Mouse (Mus musculus) midbrain, embryonic 16.5 days (tissue): Measurements from ENCODE around the gene Slc26a10. TPM values are rescaled to one million over a fixed set of nuclear protein-coding genes. Genes with fewer than 3 reads are reported as not detected.

Experiments
- ATAC-seq: fragments of 200-750 bp; cut with Nextera tagmentation; 2 replicates; pipeline ENCODE4 v1.8.0; 2017; ENCODE audit warnings: moderate TSS enrichment
- H3K27ac ChIP-seq: fragments of 300-500 bp; sonication (generic); 2 replicates; pipeline ENCODE4 v1.5.1; 2014; ENCODE audit warnings: mild to moderate bottlenecking, low read length, mixed read lengths
- H3K27me3 ChIP-seq: fragments of 300-500 bp; sonication (generic); 2 replicates; pipeline ENCODE4 v1.6.1; 2014; ENCODE audit warnings: low read depth, low read length, mixed read lengths; ENCODE audit not compliant: control insufficient read depth, insufficient read depth
- H3K36me3 ChIP-seq: fragments of 300-500 bp; sonication (generic); 2 replicates; pipeline ENCODE4 v1.6.1; 2014; ENCODE audit warnings: mild to moderate bottlenecking, low read length, moderate library complexity, mixed read lengths; ENCODE audit not compliant: control insufficient read depth, insufficient read depth
- H3K4me1 ChIP-seq: fragments of 300-500 bp; sonication (generic); 2 replicates; pipeline ENCODE4 v1.6.1; 2014; ENCODE audit warnings: mild to moderate bottlenecking, low read length, mixed read lengths; ENCODE audit not compliant: control insufficient read depth, insufficient read depth
- H3K4me2 ChIP-seq: fragments of 300-500 bp; sonication (generic); 2 replicates; pipeline ENCODE4 v1.6.1; 2014; ENCODE audit warnings: mild to moderate bottlenecking, low read length, mixed read lengths
- H3K4me3 ChIP-seq: fragments of 300-500 bp; sonication (generic); 2 replicates; pipeline ENCODE4 v1.5.1; 2014; ENCODE audit warnings: low read depth, mild to moderate bottlenecking, low read length, moderate library complexity, mixed read lengths
- H3K9ac ChIP-seq: fragments of 300-500 bp; sonication (generic); 2 replicates; pipeline ENCODE4 v1.6.1; 2014; ENCODE audit warnings: low read depth, low read length, mixed read lengths
- H3K9me3 ChIP-seq: fragments of 300-500 bp; sonication (generic); replicated peaks from 2 replicates; pipeline ENCODE4 v1.6.1; 2014; ENCODE audit warnings: mild to moderate bottlenecking, low read length, mixed read lengths; ENCODE audit not compliant: control insufficient read depth, poor library complexity, severe bottlenecking
- WGBS: fragments of 180-500 bp; shearing (Covaris S2); extraction: QIAGEN DNeasy Blood & Tissue Kit; methylation state at CpG from one replicate; pipeline ENCODE4 v1.1.7; 2014; 5-methylcytosine and 5-hydroxymethylcytosine counted together
- polyA plus RNA-seq: library from polyadenylated mRNA; unstranded; fragments of >200 nt; fragmentation: Nextera tagmentation; extraction: Ambion mirVana; gene quantifications from 2 replicates; pipeline ENCODE4 v1.2.1, GENCODE M21; 2015

Slc26a10 gene
- polyA plus RNA-seq = 1.1 and 1.2 TPM in 2 replicates

- no peaks in the 10 kb centered on the region for H3K9me3 ChIP-seq
- 2% methylated on average over 34 of the region's 34 CpGs for WGBS
- no peak for ATAC-seq
- no peak within 1 kb of the TSS for H3K27ac ChIP-seq
- H3K4me1 ChIP-seq = peaks cover 16% of the 10 kb centered on the region
- H3K9ac ChIP-seq = no peak within 1 kb of the TSS
- H3K36me3 ChIP-seq = no peaks in the 10 kb centered on the region
- H3K4me3 ChIP-seq = peak within 1 kb of the TSS; percentile 11; the same call in 1 of the 2 replicates
- peaks cover 37% of the 10 kb centered on the region for H3K27me3 ChIP-seq
- H3K4me2 ChIP-seq = peak within 1 kb of the TSS; percentile 39
Observed at GRCm38 (mm10) chr10:127179871-127180694, at the start of gene Slc26a10. Gene Slc26a10 (minus strand): TSS chr10:127180645.

- Histone ChIP-seq H3K4me3 (no peak overlapping the region), H3K27ac (no peak overlapping the region), H3K9me3 (no peaks in the 10 kb centered on the region), H3K27me3 (no peaks in the 10 kb centered on the region), H3K36me3 (peaks cover 14% of the 10 kb centered on the region), H3K4me2 (no peak overlapping the region), H3K4me1 (no peaks in the 10 kb centered on the region), H3K9ac (no peak overlapping the region)
- peak; percentile 56; the same call in 1 of the 2 replicates for ATAC-seq
- 23% methylated on average over 4 of the region's 4 CpGs for WGBS
Observed at GRCm38 (mm10) chr10:127228897-127229296, 48.5 kb upstream of the Slc26a10 start.

- 86% methylated on average over 8 of the region's 8 CpGs for WGBS
- ATAC-seq = no peak
- H3K27ac ChIP-seq = no peak overlapping the region
Observed at GRCm38 (mm10) chr10:127227163-127227562, 46.7 kb upstream of the Slc26a10 start.

GRCm38 (mm10) chr10:127226318-127226895 is 46.0 kb upstream of the Slc26a10 start:
- Histone ChIP-seq H3K9me3 (no peaks in the 10 kb centered on the region), H3K4me1 (no peaks in the 10 kb centered on the region), H3K9ac (no peak overlapping the region), H3K27ac (no peak overlapping the region), H3K36me3 (peaks cover 14% of the 10 kb centered on the region), H3K27me3 (no peaks in the 10 kb centered on the region), H3K4me3 (no peak overlapping the region), H3K4me2 (no peak overlapping the region)
- 66% methylated on average over 8 of the region's 8 CpGs for WGBS
- ATAC-seq = no peak

More at GRCm38 (mm10) chr10:127227163-127227562, 46.7 kb upstream of the Slc26a10 start:
- Histone ChIP-seq H3K4me3 (no peak overlapping the region), H3K27me3 (no peaks in the 10 kb centered on the region), H3K4me2 (no peak overlapping the region), H3K9ac (no peak overlapping the region), H3K4me1 (no peaks in the 10 kb centered on the region), H3K36me3 (peaks cover 14% of the 10 kb centered on the region), H3K9me3 (no peaks in the 10 kb centered on the region)

GRCm38 (mm10) chr10:127225732-127226131 is 45.3 kb upstream of the Slc26a10 start:
- peaks cover 12% of the 10 kb centered on the region for H3K36me3 ChIP-seq

GRCm38 (mm10) chr10:127225213-127225612 is 44.8 kb upstream of the Slc26a10 start:
- no peak overlapping the region for H3K4me2 ChIP-seq
- no peak overlapping the region for H3K9ac ChIP-seq
- H3K9me3 ChIP-seq = no peaks in the 10 kb centered on the region
- 23% methylated on average over 6 of the region's 6 CpGs for WGBS
- H3K27ac ChIP-seq = no peak overlapping the region
- no peaks in the 10 kb centered on the region for H3K27me3 ChIP-seq
- ATAC-seq = no peak
- no peak overlapping the region for H3K4me3 ChIP-seq
- H3K36me3 ChIP-seq = peaks cover 9% of the 10 kb centered on the region
- no peaks in the 10 kb centered on the region for H3K4me1 ChIP-seq

More at GRCm38 (mm10) chr10:127225732-127226131, 45.3 kb upstream of the Slc26a10 start:
- H3K27me3 ChIP-seq = no peaks in the 10 kb centered on the region
- WGBS = 31% methylated on average over 10 of the region's 10 CpGs
- no peak overlapping the region for H3K27ac ChIP-seq
- H3K4me1 ChIP-seq = no peaks in the 10 kb centered on the region
- H3K4me3 ChIP-seq = no peak overlapping the region
- no peak overlapping the region for H3K4me2 ChIP-seq
- 0 out of 2 replicates have a peak overlapping the region, but pooled peaks have one; percentile 4 for H3K9ac ChIP-seq
- ATAC-seq = no peak
- no peaks in the 10 kb centered on the region for H3K9me3 ChIP-seq

GRCm38 (mm10) chr10:127218339-127218738 is 37.9 kb upstream of the Slc26a10 start:
- no peak overlapping the region for H3K4me2 ChIP-seq
- no peak overlapping the region for H3K27ac ChIP-seq
- WGBS = 93% methylated on average over 2 of the region's 2 CpGs
- H3K4me3 ChIP-seq = no peak overlapping the region
- H3K9me3 ChIP-seq = no peaks in the 10 kb centered on the region
- no peaks in the 10 kb centered on the region for H3K36me3 ChIP-seq
- no peak for ATAC-seq
- H3K9ac ChIP-seq = no peak overlapping the region
- H3K27me3 ChIP-seq = no peaks in the 10 kb centered on the region
- no peaks in the 10 kb centered on the region for H3K4me1 ChIP-seq

- Histone ChIP-seq H3K4me2 (no peak overlapping the region), H3K27ac (no peak overlapping the region), H3K36me3 (no peaks in the 10 kb centered on the region), H3K4me3 (no peak overlapping the region), H3K9me3 (no peaks in the 10 kb centered on the region), H3K4me1 (no peaks in the 10 kb centered on the region), H3K9ac (no peak overlapping the region), H3K27me3 (no peaks in the 10 kb centered on the region)
- ATAC-seq = no peak
Observed at GRCm38 (mm10) chr10:127217177-127217576, 36.7 kb upstream of the Slc26a10 start.

GRCm38 (mm10) chr10:127216456-127216855 is 36.0 kb upstream of the Slc26a10 start:
- ATAC-seq = no peak

More at GRCm38 (mm10) chr10:127216456-127216855, 36.0 kb upstream of the Slc26a10 start:
- Histone ChIP-seq H3K4me1 (no peaks in the 10 kb centered on the region), H3K36me3 (no peaks in the 10 kb centered on the region), H3K4me2 (no peak overlapping the region), H3K27me3 (no peaks in the 10 kb centered on the region), H3K9me3 (no peaks in the 10 kb centered on the region), H3K4me3 (no peak overlapping the region), H3K9ac (no peak overlapping the region), H3K27ac (no peak overlapping the region)
- WGBS = 96% methylated on average over 11 of the region's 11 CpGs
